Mouse (Mus musculus) liver, embryonic 13.5 days (tissue): ENCODE data around the gene Cuta. TPM values are rescaled to one million over a fixed set of nuclear protein-coding genes. Genes with fewer than 3 reads are reported as not detected.
A peak's percentile ranks its signal among the peaks of the same experiment; 100 is the strongest.

Source experiments
- ATAC-seq: fragments of 200-750 bp; cut with Nextera tagmentation; 2 replicates; pipeline ENCODE4 v1.8.0; 2017; ENCODE audit warnings: low read depth, mild to moderate bottlenecking, moderate number of reproducible peaks, moderate library complexity
- DNase-seq: peaks from one replicate; pipeline ENCODE4 v3.0.0; 2022
- H3K27ac ChIP-seq: fragments of 300-500 bp; sonication (generic); 2 replicates; pipeline ENCODE4 v1.5.1; 2015; ENCODE audit warnings: moderate library complexity, mild to moderate bottlenecking, inconsistent platforms
- H3K27me3 ChIP-seq: fragments of 300-500 bp; sonication (generic); 2 replicates; pipeline ENCODE4 v1.6.1; 2015; ENCODE audit warnings: mild to moderate bottlenecking, inconsistent platforms
- H3K36me3 ChIP-seq: fragments of 300-500 bp; sonication (generic); 2 replicates; pipeline ENCODE4 v1.6.1; 2015; ENCODE audit warnings: mild to moderate bottlenecking, inconsistent platforms
- H3K4me1 ChIP-seq: fragments of 300-500 bp; sonication (generic); replicated peaks from 2 replicates; pipeline ENCODE4 v1.6.1; 2015; ENCODE audit warnings: inconsistent platforms
- H3K4me2 ChIP-seq: fragments of 300-500 bp; sonication (generic); 2 replicates; pipeline ENCODE4 v1.6.1; 2015; ENCODE audit warnings: inconsistent platforms, mild to moderate bottlenecking, moderate library complexity
- H3K4me3 ChIP-seq: fragments of 300-500 bp; sonication (generic); replicated peaks from 2 replicates; pipeline ENCODE4 v1.5.1; 2015; ENCODE audit warnings: mild to moderate bottlenecking, inconsistent platforms
- H3K9ac ChIP-seq: fragments of 300-500 bp; sonication (generic); 2 replicates; pipeline ENCODE4 v1.6.1; 2015; ENCODE audit warnings: mild to moderate bottlenecking, inconsistent platforms
- H3K9me3 ChIP-seq: fragments of 300-500 bp; sonication (generic); replicated peaks from 2 replicates; pipeline ENCODE4 v1.6.1; 2016; ENCODE audit warnings: inconsistent platforms
- WGBS: fragments of 180-500 bp; shearing (Covaris S2); methylation state at CpG from one replicate; pipeline ENCODE4 v1.1.7; 2015; ENCODE audit not compliant: insufficient replicate concordance; 5-methylcytosine and 5-hydroxymethylcytosine counted together
- polyA plus RNA-seq: library from polyadenylated mRNA; unstranded; fragments of >200 nt; fragmentation: Nextera tagmentation; extraction: Ambion mirVana; gene quantifications from 2 replicates; pipeline ENCODE4 v1.2.1, GENCODE M21; 2015

The Cuta gene
- polyA plus RNA-seq, 1 experiment from 2014 or later: 111 TPM

GRCm38 (mm10) chr17:26971247-26971905 is 32.0 kb upstream of the Cuta start:
- no peaks in the 10 kb centered on the region for H3K27me3 ChIP-seq
- peaks cover 56% of the 10 kb centered on the region for H3K4me1 ChIP-seq
- peak overlapping the region; percentile 86 for H3K4me3 ChIP-seq
- ATAC-seq (no peak), DNase-seq (no peak)
- H3K27ac ChIP-seq: no peak overlapping the region
- H3K9ac ChIP-seq: peak overlapping the region; percentile 89; the same call in 1 of the 2 replicates
- 62% methylated on average over 8 of the region's 8 CpGs for WGBS
- no peaks in the 10 kb centered on the region for H3K9me3 ChIP-seq
- H3K36me3 ChIP-seq: peaks cover 21% of the 10 kb centered on the region
- H3K4me2 ChIP-seq: peak overlapping the region; percentile 95

- H3K27ac ChIP-seq: no peak overlapping the region
- H3K9ac ChIP-seq: no peak overlapping the region
- H3K4me2 ChIP-seq: no peak overlapping the region
- no peaks in the 10 kb centered on the region for H3K27me3 ChIP-seq
- peaks cover 9% of the 10 kb centered on the region for H3K36me3 ChIP-seq
- ATAC-seq (no peak), DNase-seq (no peak)
- H3K4me1 ChIP-seq: peaks cover 44% of the 10 kb centered on the region
- H3K9me3 ChIP-seq: no peaks in the 10 kb centered on the region
- no peak overlapping the region for H3K4me3 ChIP-seq
- WGBS: 56% methylated on average over 12 of the region's 12 CpGs
These were observed 30.9 kb upstream of the Cuta start for GRCm38 (mm10) chr17:26970221-26970620.

GRCm38 (mm10) chr17:26969257-26969656 is 29.9 kb upstream of the Cuta start:
- H3K4me3 ChIP-seq: no peak overlapping the region
- ATAC-seq (no peak), DNase-seq (no peak)
- H3K9ac ChIP-seq: no peak overlapping the region
- H3K27me3 ChIP-seq: no peaks in the 10 kb centered on the region
- WGBS: 72% methylated on average over 6 of the region's 6 CpGs
- H3K4me2 ChIP-seq: no peak overlapping the region
- H3K36me3 ChIP-seq: no peaks in the 10 kb centered on the region
- peaks cover 35% of the 10 kb centered on the region for H3K4me1 ChIP-seq
- no peaks in the 10 kb centered on the region for H3K9me3 ChIP-seq
- no peak overlapping the region for H3K27ac ChIP-seq

- no peak overlapping the region for H3K9ac ChIP-seq
- H3K4me2 ChIP-seq: no peak overlapping the region
- ATAC-seq (no peak), DNase-seq (no peak)
- WGBS: 70% methylated on average over 6 of the region's 6 CpGs
- H3K36me3 ChIP-seq: no peaks in the 10 kb centered on the region
- H3K4me1 ChIP-seq: peaks cover 26% of the 10 kb centered on the region
- no peaks in the 10 kb centered on the region for H3K9me3 ChIP-seq
- no peak overlapping the region for H3K4me3 ChIP-seq
- H3K27ac ChIP-seq: no peak overlapping the region
- H3K27me3 ChIP-seq: no peaks in the 10 kb centered on the region
These were observed 28.8 kb upstream of the Cuta start for GRCm38 (mm10) chr17:26968200-26968611.

- Histone ChIP-seq H3K27me3 (no peaks in the 10 kb centered on the region), H3K4me3 (no peak overlapping the region), H3K27ac (no peak overlapping the region; the same call in 1 of the 2 replicates), H3K36me3 (no peaks in the 10 kb centered on the region), H3K9me3 (no peaks in the 10 kb centered on the region), H3K4me2 (no peak overlapping the region), H3K9ac (no peak overlapping the region), H3K4me1 (peaks cover 24% of the 10 kb centered on the region)
- no peak for ATAC-seq
- 81% methylated on average over 6 of the region's 6 CpGs for WGBS
- no peak for DNase-seq
These were observed 28.1 kb upstream of the Cuta start for GRCm38 (mm10) chr17:26967477-26967876.

- no peak overlapping the region for H3K9ac ChIP-seq
- 0 out of 2 replicates have a peak, but pooled peaks cover 3% of the 10 kb centered on the region for H3K36me3 ChIP-seq
- no peak for ATAC-seq
- no peak overlapping the region for H3K4me3 ChIP-seq
- DNase-seq: no peak
- no peak overlapping the region for H3K4me2 ChIP-seq
- no peaks in the 10 kb centered on the region for H3K27me3 ChIP-seq
- WGBS: 83% methylated on average over 11 of the region's 11 CpGs
- no peaks in the 10 kb centered on the region for H3K9me3 ChIP-seq
- peaks cover 19% of the 10 kb centered on the region for H3K4me1 ChIP-seq
- H3K27ac ChIP-seq: no peak overlapping the region
These were observed 27.6 kb upstream of the Cuta start for GRCm38 (mm10) chr17:26966993-26967392.

- no peak for DNase-seq
- Histone ChIP-seq H3K4me3 (no peak overlapping the region), H3K9ac (no peak overlapping the region), H3K4me1 (peaks cover 30% of the 10 kb centered on the region), H3K27ac (no peak overlapping the region), H3K4me2 (no peak overlapping the region), H3K27me3 (no peaks in the 10 kb centered on the region), H3K9me3 (no peaks in the 10 kb centered on the region), H3K36me3 (peaks cover 18% of the 10 kb centered on the region; the same call in 1 of the 2 replicates)
- 87% methylated on average over 21 of the region's 21 CpGs for WGBS
- no peak for ATAC-seq
These were observed 22.3 kb upstream of the Cuta start for GRCm38 (mm10) chr17:26961572-26962240.

- Histone ChIP-seq H3K4me2 (no peak overlapping the region), H3K9ac (no peak overlapping the region), H3K36me3 (peaks cover 21% of the 10 kb centered on the region; the same call in 1 of the 2 replicates), H3K27ac (no peak overlapping the region), H3K27me3 (no peaks in the 10 kb centered on the region), H3K9me3 (no peaks in the 10 kb centered on the region), H3K4me1 (peaks cover 49% of the 10 kb centered on the region), H3K4me3 (no peak overlapping the region)
- 86% methylated on average over 4 of the region's 4 CpGs for WGBS
- no peak for ATAC-seq
- DNase-seq: no peak
These were observed 20.4 kb upstream of the Cuta start for GRCm38 (mm10) chr17:26959815-26960214.

GRCm38 (mm10) chr17:26958880-26959279 is 19.5 kb upstream of the Cuta start:
- Histone ChIP-seq H3K4me3 (no peak overlapping the region), H3K27ac (peak overlapping the region; percentile 50; the same call in 1 of the 2 replicates), H3K9ac (no peak overlapping the region), H3K27me3 (no peaks in the 10 kb centered on the region), H3K9me3 (no peaks in the 10 kb centered on the region), H3K36me3 (peaks cover 22% of the 10 kb centered on the region; the same call in 1 of the 2 replicates), H3K4me1 (peaks cover 56% of the 10 kb centered on the region), H3K4me2 (no peak overlapping the region)
- 52% methylated on average over 5 of the region's 5 CpGs for WGBS
- DNase-seq (no peak), ATAC-seq (no peak)

GRCm38 (mm10) chr17:26957872-26958271 is 18.5 kb upstream of the Cuta start:
- H3K9ac ChIP-seq: no peak overlapping the region; the same call in 1 of the 2 replicates
- WGBS: 90% methylated on average over 5 of the region's 5 CpGs
- peak overlapping the region; percentile 68 for H3K4me2 ChIP-seq
- ATAC-seq: no peak
- H3K27me3 ChIP-seq: peaks cover 9% of the 10 kb centered on the region; the same call in 1 of the 2 replicates
- no peaks in the 10 kb centered on the region for H3K9me3 ChIP-seq
- H3K4me1 ChIP-seq: peaks cover 66% of the 10 kb centered on the region
- no peak for DNase-seq
- peak overlapping the region; percentile 44; the same call in 1 of the 2 replicates for H3K4me3 ChIP-seq
- H3K27ac ChIP-seq: peak overlapping the region; percentile 87
- H3K36me3 ChIP-seq: peaks cover 22% of the 10 kb centered on the region; the same call in 1 of the 2 replicates

- Histone ChIP-seq H3K36me3 (peaks cover 18% of the 10 kb centered on the region; the same call in 1 of the 2 replicates), H3K9me3 (no peaks in the 10 kb centered on the region), H3K4me1 (peaks cover 75% of the 10 kb centered on the region), H3K4me3 (peak overlapping the region; percentile 44), H3K27ac (peak overlapping the region; percentile 87), H3K4me2 (peak overlapping the region; percentile 68), H3K9ac (peak overlapping the region; percentile 73), H3K27me3 (peaks cover 19% of the 10 kb centered on the region)
- DNase-seq (peak; percentile 74), ATAC-seq (peak; percentile 88)
- WGBS: 20% methylated on average over 18 of the region's 18 CpGs
These were observed 17.5 kb upstream of the Cuta start for GRCm38 (mm10) chr17:26956895-26957294.
